Mouse (Mus musculus) left cerebral cortex, adult 2 months (tissue): ENCODE measurements around the gene Nup62. TPM values are rescaled to one million over a fixed set of nuclear protein-coding genes. Genes with fewer than 3 reads are reported as not detected.
A peak's percentile ranks its signal among the peaks of the same experiment; 100 is the strongest.

ENCODE experiments used
- DNase-seq, 2 experiments: peaks; one replicate each; pipeline ENCODE4 v3.0.0; 2021 to 2022; ENCODE audit warnings: low spot score in 2 of 2, mixed read lengths in 1 of 2; ENCODE audit errors: extremely low spot score in 1 of 2
- H3K27ac ChIP-seq: fragments of 200-600 bp; 2 replicates; pipeline ENCODE4 v1.8.1; 2022
- H3K4me3 ChIP-seq: fragments of 200-600 bp; 2 replicates; pipeline ENCODE4 v1.8.1; 2022
- CTCF ChIP-seq: fragments of 200-600 bp; IDR thresholded peaks from 2 replicates; pipeline ENCODE4 v1.8.1; 2022; ENCODE audit warnings: antibody characterized with exemption, mild to moderate bottlenecking, moderate library complexity
- intact Hi-C: fragments of 180-260 bp; cut with DNase I; formaldehyde crosslinking; loops from one replicate; pipeline ENCODE4 v1.15.1; 2025
- long read RNA-seq, 2 experiments: library from polyadenylated mRNA; stranded (forward); transcript quantifications; one replicate each; pipeline ENCODE4 v2.0.0; 2021; ENCODE audit warnings: borderline mapping rate in 2 of 2
- total RNA-seq, 2 experiments: library from RNA; stranded (reverse); gene quantifications; 2 replicates each; pipeline ENCODE4 v1.2.3; 2021

Nup62 gene
- 10 to 100 TPM; 31.9 to 32.2 TPM for total RNA-seq
- long read RNA-seq, experiment 1, transcript Nup62-201 (2 exons, 2,722 nt): major isoform, 26 of 27 reads
- long read RNA-seq, experiment 1, partial matches to known transcripts: 0 of 27 reads
- long read RNA-seq, experiment 1, other reads (novel, unspliced or antisense): 0 of 27 reads
- long read RNA-seq, experiment 2, transcript Nup62-201 (2 exons, 2,722 nt): major isoform, 12 of 12 reads
- long read RNA-seq, experiment 2, partial matches to known transcripts: 0 of 12 reads
- long read RNA-seq, experiment 2, other reads (novel, unspliced or antisense): 0 of 12 reads

- intact Hi-C loops: loop anchor here (2.0 kb wide), 1 partner anchor 67 kb away; the partner anchor contains the start of gene Vrk3
These were observed at the start of gene Nup62, which contains the start of gene Il4i1 for GRCm38 (mm10) chr7:44815721-44816469. Gene Nup62 (plus strand): TSS chr7:44816088. Gene Il4i1 (plus strand): TSS chr7:44816387.

GRCm38 (mm10) chr7:44768129-44768528 is 47.8 kb upstream of the Nup62 start:
- H3K27ac ChIP-seq: no peak overlapping the region
- no peak overlapping the region for H3K4me3 ChIP-seq
- no peak for DNase-seq
- TF ChIP-seq CTCF: no peak
- intact Hi-C loops: no loop called here

More at GRCm38 (mm10) chr7:44815721-44816469, at the start of gene Nup62, which contains the start of gene Il4i1:
- no peak; the same call in 1 of the 2 replicates for TF ChIP-seq CTCF
- Histone ChIP-seq H3K27ac (peak within 1 kb of the TSS; percentile 95), H3K4me3 (peak within 1 kb of the TSS; percentile 71)
- peak; percentile 98 for DNase-seq

GRCm38 (mm10) chr7:44770046-44770578 is 45.8 kb upstream of the Nup62 start:
- intact Hi-C loops: no loop called here
- Histone ChIP-seq H3K27ac (no peak overlapping the region), H3K4me3 (no peak overlapping the region)
- TF ChIP-seq CTCF: no peak
- no peak for DNase-seq

- TF ChIP-seq CTCF: no peak
- Histone ChIP-seq H3K27ac (no peak overlapping the region), H3K4me3 (no peak overlapping the region)
- intact Hi-C loops: no loop called here
- DNase-seq: no peak
These were observed 43.2 kb upstream of the Nup62 start for GRCm38 (mm10) chr7:44772591-44773204.

- DNase-seq: no peak
- H3K27ac ChIP-seq: no peak overlapping the region
- no peak for TF ChIP-seq CTCF
- no peak overlapping the region for H3K4me3 ChIP-seq
- intact Hi-C loops: no loop called here
These were observed 38.9 kb upstream of the Nup62 start for GRCm38 (mm10) chr7:44776849-44777498.

- TF ChIP-seq CTCF: no peak
- DNase-seq: no peak
- intact Hi-C loops: no loop called here
- Histone ChIP-seq H3K4me3 (no peak overlapping the region), H3K27ac (no peak overlapping the region)
These were observed 35.8 kb upstream of the Nup62 start for GRCm38 (mm10) chr7:44780101-44780500.

GRCm38 (mm10) chr7:44789531-44789930 is 26.4 kb upstream of the Nup62 start:
- no peak for TF ChIP-seq CTCF
- intact Hi-C loops: no loop called here
- H3K4me3 ChIP-seq: no peak overlapping the region
- no peak overlapping the region for H3K27ac ChIP-seq
- no peak for DNase-seq

- Histone ChIP-seq H3K27ac (no peak overlapping the region), H3K4me3 (no peak overlapping the region)
- TF ChIP-seq CTCF: no peak
- intact Hi-C loops: no loop called here
- no peak for DNase-seq
These were observed 25.8 kb upstream of the Nup62 start for GRCm38 (mm10) chr7:44790066-44790465.

- intact Hi-C loops: no loop called here
- Histone ChIP-seq H3K27ac (no peak overlapping the region), H3K4me3 (no peak overlapping the region)
- no peak for TF ChIP-seq CTCF
- DNase-seq: no peak
These were observed 23.1 kb upstream of the Nup62 start for GRCm38 (mm10) chr7:44792781-44793180.

GRCm38 (mm10) chr7:44808927-44809326 is 7.0 kb upstream of the Nup62 start:
- TF ChIP-seq CTCF: no peak
- DNase-seq: peak in 1 of 2 experiments; percentile 1
- intact Hi-C loops: loop anchor here (10.0 kb wide), 1 partner anchor 194 kb away; no protein-coding TSS in a partner anchor
- Histone ChIP-seq H3K4me3 (no peak overlapping the region), H3K27ac (no peak overlapping the region)

- intact Hi-C loops: loop anchor here (10.0 kb wide), 1 partner anchor 195 kb away; no protein-coding TSS in a partner anchor
These were observed 6.4 kb upstream of the Nup62 start for GRCm38 (mm10) chr7:44809466-44809865.

More at GRCm38 (mm10) chr7:44809466-44809865, 6.4 kb upstream of the Nup62 start:
- peak in 1 of 2 experiments; percentile 2 for DNase-seq
- no peak overlapping the region for H3K4me3 ChIP-seq
- no peak overlapping the region for H3K27ac ChIP-seq
- no peak for TF ChIP-seq CTCF
